Mouse (Mus musculus): ENCODE measurements at regions not wholly inside any gene's neighbourhood (a gene's known extent, or its start where the extent isn't known, plus 50 kb on each side); places are given as distances from the start of the nearest gene placed in this dataset.

DNA sequence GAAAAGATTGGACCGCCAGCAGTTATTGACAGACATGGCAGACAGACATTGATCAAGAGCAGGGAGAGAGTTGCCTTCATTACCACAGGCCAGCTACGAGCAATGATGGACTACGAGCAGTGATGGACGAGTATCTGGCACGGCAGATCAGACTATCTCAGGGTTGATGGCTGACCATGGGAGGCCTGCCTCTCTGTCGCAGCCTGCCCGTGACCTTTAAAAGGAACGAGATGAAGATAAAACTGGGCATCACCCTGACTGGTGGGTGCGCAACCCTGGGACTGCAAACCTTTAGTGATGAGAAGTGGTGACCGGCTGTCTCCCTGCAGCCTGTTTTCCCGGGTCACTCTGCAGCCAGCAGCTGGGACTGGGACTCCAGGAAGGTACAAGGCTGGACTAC lies 80.3 kb upstream of the 1700021F07Rik start:
- 97% methylated on average over 11 of the region's 11 CpGs for WGBS
- Histone ChIP-seq H3K4me1 (replicated peaks; ENCODE audit: control insufficient read depth, insufficient read depth, low read length) (peaks cover 14% of the 10 kb centered on the region), H3K27ac (ENCODE audit: control insufficient read depth, insufficient read depth, low read length) (no peak overlapping the region), H3K36me3 (ENCODE audit: control insufficient read depth, insufficient read depth, low read length) (no peaks in the 10 kb centered on the region), H3K4me3 (ENCODE audit: control insufficient read depth, insufficient read depth, low read length) (no peak overlapping the region), H3K27me3 (ENCODE audit: control insufficient read depth, insufficient read depth, low read length) (no peaks in the 10 kb centered on the region)
- DNase-seq: no peak
- no peak for TF ChIP-seq CTCF (IDR thresholded peaks at IDR 0.05; ENCODE audit: borderline replicate concordance, control insufficient read depth, extremely low read depth, insufficient read depth, low read length, poor library complexity)
- TF ChIP-seq POLR2A (IDR thresholded peaks at IDR 0.05; ENCODE audit: control insufficient read depth, extremely low read depth, insufficient read depth, low read length, poor library complexity): 0 out of 2 replicates have a peak, but pooled peaks have one; percentile 12

DNA sequence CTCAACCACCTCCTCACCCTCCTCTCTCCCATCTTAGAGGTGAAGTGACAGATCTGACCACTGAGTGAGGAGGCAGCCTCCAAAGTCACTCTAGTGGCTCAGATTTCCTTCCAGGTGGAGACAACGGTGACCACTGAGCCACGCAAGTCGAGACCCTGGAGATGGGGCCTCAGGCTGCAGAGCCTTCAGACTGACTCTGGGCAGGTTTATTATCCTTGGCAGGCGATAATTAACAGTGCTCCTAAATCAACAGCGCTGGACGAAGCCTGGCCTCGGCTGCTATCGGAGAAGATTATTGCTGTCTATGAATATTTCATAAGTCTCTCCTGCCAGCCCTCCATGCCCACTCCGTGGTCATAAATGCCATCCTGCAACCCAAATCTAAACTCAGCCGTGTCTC lies 79.1 kb upstream of the 1700021F07Rik start:
- DNase-seq: no peak
- Histone ChIP-seq H3K4me3 (ENCODE audit: control insufficient read depth, insufficient read depth, low read length) (no peak overlapping the region), H3K4me1 (replicated peaks; ENCODE audit: control insufficient read depth, insufficient read depth, low read length) (peaks cover 12% of the 10 kb centered on the region), H3K27me3 (ENCODE audit: control insufficient read depth, insufficient read depth, low read length) (no peaks in the 10 kb centered on the region), H3K27ac (ENCODE audit: control insufficient read depth, insufficient read depth, low read length) (no peak overlapping the region), H3K36me3 (ENCODE audit: control insufficient read depth, insufficient read depth, low read length) (no peaks in the 10 kb centered on the region)
- TF ChIP-seq POLR2A (IDR thresholded peaks at IDR 0.05; ENCODE audit: control insufficient read depth, extremely low read depth, insufficient read depth, low read length, poor library complexity) (no peak), CTCF (IDR thresholded peaks at IDR 0.05; ENCODE audit: borderline replicate concordance, control insufficient read depth, extremely low read depth, insufficient read depth, low read length, poor library complexity) (no peak)
- 91% methylated on average over 10 of the region's 10 CpGs for WGBS

DNA sequence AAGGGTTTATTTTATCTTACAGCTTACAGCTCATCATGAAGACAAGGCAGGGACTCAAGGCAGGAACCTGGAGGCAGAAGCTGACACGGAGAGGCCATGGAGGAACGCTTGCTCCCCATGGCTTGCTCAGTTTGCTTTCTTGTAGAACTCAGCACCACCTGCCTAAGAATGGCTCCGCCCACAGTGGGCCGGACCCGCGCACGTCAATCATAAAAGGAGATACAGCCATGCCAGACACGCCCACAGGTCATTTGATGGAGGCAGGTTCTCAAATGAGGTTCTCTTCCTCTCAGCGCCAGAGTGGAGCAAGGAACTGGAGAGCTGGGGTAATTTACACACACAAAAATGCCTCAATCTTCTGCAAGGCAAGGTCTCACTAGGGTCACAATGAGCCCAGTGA lies 78.0 kb upstream of the 1700021F07Rik start:
- Histone ChIP-seq H3K27ac (ENCODE audit: control insufficient read depth, insufficient read depth, low read length) (no peak overlapping the region), H3K27me3 (ENCODE audit: control insufficient read depth, insufficient read depth, low read length) (no peaks in the 10 kb centered on the region), H3K36me3 (ENCODE audit: control insufficient read depth, insufficient read depth, low read length) (no peaks in the 10 kb centered on the region), H3K4me3 (ENCODE audit: control insufficient read depth, insufficient read depth, low read length) (no peak overlapping the region), H3K4me1 (replicated peaks; ENCODE audit: control insufficient read depth, insufficient read depth, low read length) (peaks cover 22% of the 10 kb centered on the region)
- WGBS: 88% methylated on average over 9 of the region's 9 CpGs
- no peak for DNase-seq
- TF ChIP-seq POLR2A (IDR thresholded peaks at IDR 0.05; ENCODE audit: control insufficient read depth, extremely low read depth, insufficient read depth, low read length, poor library complexity): no peak
- no peak for TF ChIP-seq CTCF (IDR thresholded peaks at IDR 0.05; ENCODE audit: borderline replicate concordance, control insufficient read depth, extremely low read depth, insufficient read depth, low read length, poor library complexity)

DNA sequence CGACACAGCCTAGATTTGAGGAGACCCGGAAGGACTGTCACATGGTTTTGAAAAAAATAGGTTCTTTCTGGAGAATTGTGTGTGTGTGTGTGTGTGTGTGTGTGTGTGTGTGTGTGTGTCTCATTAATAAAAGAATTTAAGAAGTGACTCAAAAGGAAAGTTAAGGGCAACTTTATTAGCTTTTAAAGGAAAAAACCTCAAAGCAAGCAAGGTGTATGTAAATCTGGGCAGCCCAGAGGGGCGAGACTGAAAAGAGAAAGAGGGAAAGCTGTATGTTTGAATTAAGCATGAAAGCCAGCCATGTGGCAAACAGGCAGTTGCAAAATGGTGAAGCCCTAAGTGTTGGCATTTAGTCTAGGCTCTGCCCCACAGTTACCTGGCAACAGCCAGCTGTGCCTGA lies 77.3 kb upstream of the 1700021F07Rik start:
- no peak for DNase-seq
- Histone ChIP-seq H3K27ac (ENCODE audit: control insufficient read depth, insufficient read depth, low read length) (no peak overlapping the region), H3K4me3 (ENCODE audit: control insufficient read depth, insufficient read depth, low read length) (no peak overlapping the region), H3K36me3 (ENCODE audit: control insufficient read depth, insufficient read depth, low read length) (no peaks in the 10 kb centered on the region), H3K4me1 (replicated peaks; ENCODE audit: control insufficient read depth, insufficient read depth, low read length) (peaks cover 24% of the 10 kb centered on the region), H3K27me3 (ENCODE audit: control insufficient read depth, insufficient read depth, low read length) (no peaks in the 10 kb centered on the region)
- TF ChIP-seq POLR2A (IDR thresholded peaks at IDR 0.05; ENCODE audit: control insufficient read depth, extremely low read depth, insufficient read depth, low read length, poor library complexity) (no peak), CTCF (IDR thresholded peaks at IDR 0.05; ENCODE audit: borderline replicate concordance, control insufficient read depth, extremely low read depth, insufficient read depth, low read length, poor library complexity) (no peak)
- 94% methylated on average over 3 of the region's 3 CpGs for WGBS

DNA sequence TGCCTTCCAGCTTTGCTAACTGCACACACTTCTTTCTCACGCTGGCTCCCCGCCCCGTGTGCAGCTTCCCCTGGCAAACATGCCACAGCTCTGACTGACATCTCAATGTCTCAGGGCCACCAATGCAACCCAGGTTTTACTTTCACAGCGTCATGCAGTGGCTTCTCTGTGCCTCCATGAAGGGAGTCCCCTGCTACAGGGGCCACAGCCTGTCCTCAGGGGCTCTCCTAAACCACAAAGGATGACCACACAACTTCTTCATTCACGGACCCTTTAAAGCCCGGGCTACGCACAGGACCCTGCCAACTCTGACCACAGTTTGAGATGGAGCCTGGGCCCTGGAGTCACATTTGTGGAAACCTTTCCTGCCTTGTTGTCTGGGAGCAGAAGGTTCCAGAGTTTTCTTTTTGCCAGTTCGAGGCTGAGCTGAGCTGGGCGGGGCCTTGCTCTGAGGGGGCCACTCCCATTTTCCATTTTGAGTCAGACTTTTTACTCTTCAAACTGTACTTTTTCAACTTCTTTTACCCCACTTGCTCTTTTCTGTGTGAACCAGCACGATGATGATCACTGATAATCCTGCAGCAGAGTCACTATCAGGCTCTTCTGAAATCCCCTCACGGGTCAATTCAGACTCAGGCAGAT lies 73.7 kb upstream of the 1700021F07Rik start:
- Histone ChIP-seq H3K4me3 (ENCODE audit: control insufficient read depth, insufficient read depth, low read length) (no peak overlapping the region), H3K4me1 (replicated peaks; ENCODE audit: control insufficient read depth, insufficient read depth, low read length) (peaks cover 40% of the 10 kb centered on the region), H3K27me3 (ENCODE audit: control insufficient read depth, insufficient read depth, low read length) (no peaks in the 10 kb centered on the region), H3K36me3 (ENCODE audit: control insufficient read depth, insufficient read depth, low read length) (no peaks in the 10 kb centered on the region), H3K27ac (ENCODE audit: control insufficient read depth, insufficient read depth, low read length) (peak overlapping the region; percentile 18)
- no peak for DNase-seq
- TF ChIP-seq CTCF (IDR thresholded peaks at IDR 0.05; ENCODE audit: borderline replicate concordance, control insufficient read depth, extremely low read depth, insufficient read depth, low read length, poor library complexity): no peak
- TF ChIP-seq POLR2A (IDR thresholded peaks at IDR 0.05; ENCODE audit: control insufficient read depth, extremely low read depth, insufficient read depth, low read length, poor library complexity): no peak
- 45% methylated on average over 11 of the region's 11 CpGs for WGBS

DNA sequence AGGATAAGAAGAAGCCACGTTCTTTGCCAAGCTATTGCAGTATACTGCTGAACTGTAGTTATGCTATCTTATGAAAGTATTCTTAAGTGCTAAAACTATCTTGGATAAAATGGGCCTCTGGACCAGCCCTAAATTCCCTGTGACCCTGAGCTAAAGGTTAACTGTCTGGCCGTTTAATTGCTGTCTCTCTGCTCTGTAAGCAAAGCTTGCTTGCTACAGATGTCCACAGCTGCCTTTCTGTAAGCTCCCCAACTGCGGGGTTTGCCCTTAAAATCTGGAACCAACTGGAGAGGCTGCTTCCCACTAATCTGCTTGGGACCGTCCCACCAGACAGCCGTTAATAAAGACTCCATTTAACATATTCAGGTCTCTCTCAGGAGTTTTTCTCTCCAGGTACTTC lies 73.2 kb upstream of the 1700021F07Rik start:
- Histone ChIP-seq H3K36me3 (ENCODE audit: control insufficient read depth, insufficient read depth, low read length) (no peaks in the 10 kb centered on the region), H3K4me1 (replicated peaks; ENCODE audit: control insufficient read depth, insufficient read depth, low read length) (peaks cover 40% of the 10 kb centered on the region), H3K27me3 (ENCODE audit: control insufficient read depth, insufficient read depth, low read length) (no peaks in the 10 kb centered on the region), H3K4me3 (ENCODE audit: control insufficient read depth, insufficient read depth, low read length) (no peak overlapping the region), H3K27ac (ENCODE audit: control insufficient read depth, insufficient read depth, low read length) (no peak overlapping the region; the same call in 1 of the 2 replicates)
- no peak for DNase-seq
- 84% methylated on average over 5 of the region's 5 CpGs for WGBS
- TF ChIP-seq POLR2A (IDR thresholded peaks at IDR 0.05; ENCODE audit: control insufficient read depth, extremely low read depth, insufficient read depth, low read length, poor library complexity) (no peak), CTCF (IDR thresholded peaks at IDR 0.05; ENCODE audit: borderline replicate concordance, control insufficient read depth, extremely low read depth, insufficient read depth, low read length, poor library complexity) (no peak)

Data from thymus, adult 2 months (tissue).